Mouse (Mus musculus) R1 (cell line): ENCODE results near the gene Ttf1.

Source experiments
- DNase-seq: peaks from one replicate; pipeline ENCODE4 v3.0.0-alpha.2; 2018; ENCODE audit warnings: low read depth, low spot score

Gene Ttf1

DNA sequence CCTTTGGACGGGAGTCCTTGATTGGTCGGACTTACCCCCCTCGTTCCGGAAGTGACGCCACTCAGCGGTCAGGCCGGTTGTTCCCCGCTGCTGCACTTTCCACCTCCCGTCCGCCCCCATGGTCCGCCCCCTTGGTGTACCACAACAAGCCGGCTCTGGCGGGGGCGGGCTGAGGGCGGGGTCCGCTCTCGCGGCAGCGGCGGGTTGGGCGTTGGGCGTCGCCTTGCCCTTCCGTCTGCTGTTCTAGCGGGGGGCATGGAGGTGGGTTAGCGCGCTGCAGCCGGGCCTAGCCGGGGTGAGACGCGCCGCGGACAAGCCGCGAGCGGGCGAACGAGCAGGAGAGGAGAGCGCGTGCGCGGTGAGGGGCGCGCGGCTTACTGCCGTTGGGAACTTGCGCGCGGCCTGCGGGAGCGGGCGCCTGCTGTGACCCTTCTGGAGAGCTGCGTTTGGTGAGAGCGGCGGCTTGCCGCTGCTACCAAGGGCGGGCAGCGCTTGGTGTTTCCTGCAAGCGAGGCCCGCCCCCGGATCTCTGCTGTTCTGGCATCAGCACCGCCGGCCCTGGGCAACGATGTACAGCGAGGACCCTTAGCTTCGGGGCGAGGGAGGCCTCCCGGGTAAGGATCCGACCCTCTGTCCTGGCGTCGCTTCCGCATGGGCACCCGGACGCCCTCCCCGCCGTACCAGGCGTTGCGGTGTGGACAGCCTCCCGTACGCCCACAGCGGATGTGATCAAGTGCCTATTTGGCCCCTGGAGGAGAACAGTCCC is 65.1 kb downstream of the Ttf1 start:
- DNase-seq, result peak; percentile 100

DNA sequence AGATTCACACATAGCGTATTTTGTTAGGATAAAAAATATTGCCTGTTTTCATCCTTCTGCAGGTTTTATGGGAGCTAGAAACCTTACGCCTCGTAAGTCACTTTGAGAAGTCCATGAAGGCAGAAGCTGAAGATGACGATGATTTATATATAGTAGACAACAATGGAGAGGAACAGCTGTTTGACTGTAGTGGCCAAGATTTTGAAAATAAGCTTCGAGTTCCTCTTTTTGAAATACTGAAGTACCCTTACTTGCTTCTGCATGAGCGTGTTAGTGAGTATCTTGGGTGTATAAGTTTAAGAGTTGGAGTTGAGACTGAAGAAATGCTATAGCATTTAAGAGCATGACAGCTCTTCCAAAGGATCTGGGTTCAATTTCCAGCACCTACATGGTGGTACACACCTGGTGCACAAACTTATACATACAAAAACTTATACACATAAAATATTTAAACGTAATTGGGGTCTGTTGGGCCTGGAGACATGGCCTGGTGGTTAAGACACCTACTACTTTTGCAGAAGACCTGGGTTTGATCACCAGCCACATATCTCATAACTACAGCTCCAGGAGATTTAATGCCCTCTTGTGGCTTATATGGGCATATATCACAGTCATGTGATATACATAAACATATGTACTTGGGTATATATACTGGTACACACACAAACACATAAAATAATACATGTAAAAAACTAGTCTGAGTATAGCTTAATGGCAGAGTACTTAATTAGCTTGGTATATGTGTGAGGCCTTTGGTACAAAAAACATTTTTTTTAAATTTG is 70.2 kb downstream of the Ttf1 start:
- DNase-seq, result no peak

DNA sequence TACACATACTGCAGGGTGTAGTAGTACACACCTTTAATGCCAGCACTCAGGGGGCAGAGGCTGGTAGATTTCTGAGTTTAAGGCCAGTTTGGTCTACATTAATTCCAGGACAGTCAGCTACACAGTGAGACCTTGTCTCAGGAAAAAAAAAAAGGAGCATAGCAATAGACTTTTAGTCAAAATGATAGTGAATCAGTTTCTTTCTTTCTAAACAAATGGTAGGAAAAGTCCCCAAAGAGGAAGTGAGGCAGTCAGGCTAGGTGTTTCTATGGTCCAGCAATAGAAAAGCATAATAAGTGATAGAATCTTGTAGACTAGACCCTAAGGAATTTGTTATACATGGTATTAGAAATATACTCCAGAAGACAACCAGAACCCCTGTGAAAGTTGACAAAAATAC is 75.1 kb downstream of the Ttf1 start:
- DNase-seq, result no peak
